Mouse (Mus musculus) c-Kit-positive CD71-positive TER-119-positive erythroid progenitor cells, embryonic 14.5 days (primary cell): ENCODE measurements around the gene Jam2.

Source experiments
- DNase-seq: peaks from one replicate; pipeline ENCODE4 v3.0.0-alpha.2; 2013; ENCODE audit warnings: low spot score

Jam2 gene

GRCm38 (mm10) chr16:84779718-84780117, 5.8 kb downstream of the Jam2 start:
- DNase-seq, result no peak

GRCm38 (mm10) chr16:84783279-84783678, 9.4 kb downstream of the Jam2 start:
- no peak for DNase-seq

- no peak for DNase-seq
Observed at GRCm38 (mm10) chr16:84784966-84785365, 11.0 kb downstream of the Jam2 start.

- DNase-seq, result no peak
Observed at GRCm38 (mm10) chr16:84790595-84791165, 16.8 kb downstream of the Jam2 start.

GRCm38 (mm10) chr16:84793401-84793800, 19.5 kb downstream of the Jam2 start:
- no peak for DNase-seq

GRCm38 (mm10) chr16:84795337-84795736, 21.4 kb downstream of the Jam2 start:
- DNase-seq, result no peak

GRCm38 (mm10) chr16:84796678-84797077, 22.8 kb downstream of the Jam2 start:
- DNase-seq, result no peak

GRCm38 (mm10) chr16:84800038-84800437, 26.1 kb downstream of the Jam2 start:
- no peak for DNase-seq

GRCm38 (mm10) chr16:84802217-84802616, 28.3 kb downstream of the Jam2 start:
- DNase-seq, result no peak

- no peak for DNase-seq
Observed at GRCm38 (mm10) chr16:84804866-84805265, 30.9 kb downstream of the Jam2 start.

GRCm38 (mm10) chr16:84806175-84806574, 32.3 kb downstream of the Jam2 start:
- no peak for DNase-seq

GRCm38 (mm10) chr16:84807874-84808273, 34.0 kb downstream of the Jam2 start:
- DNase-seq, result no peak

GRCm38 (mm10) chr16:84810254-84810653, 36.3 kb downstream of the Jam2 start:
- DNase-seq, result no peak

GRCm38 (mm10) chr16:84813852-84814251, 39.9 kb downstream of the Jam2 start:
- no peak for DNase-seq

- DNase-seq, result no peak
Observed at GRCm38 (mm10) chr16:84814511-84814910, 40.6 kb downstream of the Jam2 start.

GRCm38 (mm10) chr16:84817423-84817822, 43.5 kb downstream of the Jam2 start:
- no peak for DNase-seq

GRCm38 (mm10) chr16:84825009-84825408, 51.1 kb downstream of the Jam2 start:
- no peak for DNase-seq

- no peak for DNase-seq
Observed at GRCm38 (mm10) chr16:84831696-84832095, 57.8 kb downstream of the Jam2 start.

- no peak for DNase-seq
Observed at GRCm38 (mm10) chr16:84832736-84833135, 58.8 kb downstream of the Jam2 start.

GRCm38 (mm10) chr16:84834344-84834743, 60.4 kb downstream of the Jam2 start:
- no peak for DNase-seq

GRCm38 (mm10) chr16:84834745-84835440, 61.0 kb downstream of the Jam2 start, which contains the start of gene Gabpa:
Gene Gabpa, plus strand, starts transcription at chr16:84834925.
- peak; percentile 91 for DNase-seq

- no peak for DNase-seq
Observed at GRCm38 (mm10) chr16:84835441-84835822, 61.5 kb downstream of the Jam2 start, which contains the start of gene Atp5j. Gene Atp5j, minus strand, starts transcription at chr16:84835625.

GRCm38 (mm10) chr16:84835823-84836743, 62.2 kb downstream of the Jam2 start:
- DNase-seq, result peak; percentile 70
